Mouse (Mus musculus): ENCODE measurements at regions not wholly inside any gene's neighbourhood (a gene's known extent, or its start where the extent isn't known, plus 50 kb on each side); places are given as distances from the start of the nearest gene placed in this dataset.

DNA sequence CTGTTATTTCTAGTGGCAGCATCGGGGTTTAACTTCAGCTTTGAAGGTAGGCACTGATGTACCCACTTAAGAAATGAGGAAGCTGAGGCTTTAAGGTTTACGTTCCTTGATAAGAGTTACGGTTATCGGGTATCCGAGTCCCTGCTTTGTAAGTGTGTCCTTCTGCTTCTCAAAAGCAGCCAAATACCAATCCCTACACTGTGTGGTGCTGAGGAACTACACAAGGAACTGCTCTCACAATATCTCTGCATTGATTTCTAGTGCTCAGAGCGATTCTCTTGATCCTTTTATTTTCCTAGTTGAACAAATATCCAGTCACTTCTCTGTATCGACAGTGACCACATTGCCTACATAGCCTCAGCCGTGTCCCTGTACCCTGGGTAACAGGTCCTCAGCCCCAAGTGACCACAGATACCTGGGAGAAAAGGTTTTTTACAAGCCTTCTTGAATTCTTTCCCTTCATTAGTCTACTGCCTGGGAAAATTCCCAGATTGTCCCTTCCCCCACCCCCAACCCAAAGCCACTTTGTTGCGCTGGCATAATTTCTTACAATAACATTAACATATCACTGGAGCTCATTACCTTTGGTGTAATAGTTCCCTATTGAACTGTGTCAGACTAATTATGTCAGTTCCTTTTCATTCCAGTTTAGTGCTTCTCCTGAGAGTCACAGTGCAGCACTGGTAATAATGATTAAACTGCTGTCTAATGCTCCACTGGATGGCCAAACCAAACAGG is 184.0 kb upstream of the Nlrp1b start:
- Histone ChIP-seq H3K27ac (ENCODE audit: control insufficient read depth, low read depth, low read length) (no peak overlapping the region), H3K36me3 (ENCODE audit: control insufficient read depth in 1 of 2, insufficient read depth in 2 of 2, low read length in 2 of 2) (no peaks in the 10 kb centered on the region), H3K4me3 (ENCODE audit: control insufficient read depth in 1 of 2, insufficient read depth in 1 of 2, low read depth in 2 of 2, low read length in 2 of 2) (no peak overlapping the region), H3K79me2 (ENCODE audit: control insufficient read depth, insufficient read depth, low read length, poor library complexity) (no peaks in the 10 kb centered on the region), H3K4me1 (ENCODE audit: control insufficient read depth in 1 of 2, insufficient read depth in 2 of 2, low read length in 2 of 2) (no peaks in the 10 kb centered on the region), H3K9me3 (replicated peaks; ENCODE audit: insufficient read depth, low read length) (no peaks in the 10 kb centered on the region), H3K9ac (ENCODE audit: control insufficient read depth, low read depth, low read length, poor library complexity, severe bottlenecking) (no peak overlapping the region), H3K27me3 (ENCODE audit: control insufficient read depth in 1 of 2, insufficient read depth in 2 of 2, low read length in 2 of 2) (no peaks in the 10 kb centered on the region)
- TF ChIP-seq MXI1 (IDR thresholded peaks at IDR 0.05; ENCODE audit: low read depth, low read length): no peak
- no peak for TF ChIP-seq CHD2 (IDR thresholded peaks at IDR 0.05; ENCODE audit: low read length)
- TF ChIP-seq ELF1 (IDR thresholded peaks at IDR 0.05; ENCODE audit: low read depth, low read length): no peak
- TF ChIP-seq POLR2A (IDR thresholded peaks at IDR 0.05; ENCODE audit: control insufficient read depth in 1 of 2, insufficient read depth in 1 of 2, low read depth in 1 of 2, low read length in 2 of 2, poor library complexity in 1 of 2): no peak
- no peak for TF ChIP-seq JUND (IDR thresholded peaks at IDR 0.05; ENCODE audit: low read depth, low read length)
- TF ChIP-seq USF1 (IDR thresholded peaks at IDR 0.05; ENCODE audit: low read depth, low read length): no peak
- no peak for TF ChIP-seq UBTF (IDR thresholded peaks at IDR 0.05; ENCODE audit: borderline replicate concordance, insufficient read depth, low read depth, low read length)
- TF ChIP-seq NRF1 (IDR thresholded peaks at IDR 0.05; ENCODE audit: insufficient read depth, low read depth, low read length, poor library complexity, severe bottlenecking): no peak
- DNase-seq (ENCODE audit: low read depth, low spot score): no peak

DNA sequence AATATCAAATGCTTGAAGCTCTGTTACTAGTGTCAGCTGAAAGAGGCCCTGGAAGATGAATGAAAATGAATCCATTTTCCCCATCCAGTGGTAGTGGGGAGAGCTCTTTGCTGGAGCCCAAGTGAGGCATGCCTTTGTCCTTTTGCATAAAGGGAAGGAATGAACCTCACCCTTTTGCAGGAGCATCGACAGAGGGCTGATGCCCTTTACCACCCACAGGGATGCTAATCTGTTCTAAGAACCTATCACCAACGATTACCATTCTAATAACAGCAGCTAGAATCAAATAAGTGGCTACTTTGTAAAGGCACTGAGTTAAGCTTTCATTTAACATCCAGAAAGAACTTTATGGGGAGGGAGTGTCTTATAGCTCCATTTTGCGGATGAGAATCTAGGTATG is 184.9 kb upstream of the Nlrp1b start:
- no peak for DNase-seq (ENCODE audit: low read depth, low spot score)
- Histone ChIP-seq H3K4me3 (ENCODE audit: control insufficient read depth in 1 of 2, insufficient read depth in 1 of 2, low read depth in 2 of 2, low read length in 2 of 2) (no peak overlapping the region), H3K27me3 (ENCODE audit: control insufficient read depth in 1 of 2, insufficient read depth in 2 of 2, low read length in 2 of 2) (no peaks in the 10 kb centered on the region), H3K27ac (ENCODE audit: control insufficient read depth, low read depth, low read length) (no peak overlapping the region), H3K9me3 (replicated peaks; ENCODE audit: insufficient read depth, low read length) (no peaks in the 10 kb centered on the region), H3K4me1 (ENCODE audit: control insufficient read depth in 1 of 2, insufficient read depth in 2 of 2, low read length in 2 of 2) (no peaks in the 10 kb centered on the region), H3K79me2 (ENCODE audit: control insufficient read depth, insufficient read depth, low read length, poor library complexity) (no peaks in the 10 kb centered on the region), H3K36me3 (ENCODE audit: control insufficient read depth in 1 of 2, insufficient read depth in 2 of 2, low read length in 2 of 2) (no peaks in the 10 kb centered on the region), H3K9ac (ENCODE audit: control insufficient read depth, low read depth, low read length, poor library complexity, severe bottlenecking) (no peak overlapping the region)
- no peak for TF ChIP-seq USF2 (IDR thresholded peaks at IDR 0.05; ENCODE audit: borderline replicate concordance in 1 of 2, insufficient read depth in 1 of 2, low read depth in 1 of 2, low read length in 2 of 2)
- TF ChIP-seq HCFC1 (IDR thresholded peaks at IDR 0.05; ENCODE audit: low read depth, low read length): no peak
- no peak for TF ChIP-seq MXI1 (IDR thresholded peaks at IDR 0.05; ENCODE audit: low read depth, low read length)
- no peak for TF ChIP-seq SIN3A (IDR thresholded peaks at IDR 0.05; ENCODE audit: low read length)
- no peak for TF ChIP-seq GABPA (IDR thresholded peaks at IDR 0.05; ENCODE audit: low read depth, low read length)

DNA sequence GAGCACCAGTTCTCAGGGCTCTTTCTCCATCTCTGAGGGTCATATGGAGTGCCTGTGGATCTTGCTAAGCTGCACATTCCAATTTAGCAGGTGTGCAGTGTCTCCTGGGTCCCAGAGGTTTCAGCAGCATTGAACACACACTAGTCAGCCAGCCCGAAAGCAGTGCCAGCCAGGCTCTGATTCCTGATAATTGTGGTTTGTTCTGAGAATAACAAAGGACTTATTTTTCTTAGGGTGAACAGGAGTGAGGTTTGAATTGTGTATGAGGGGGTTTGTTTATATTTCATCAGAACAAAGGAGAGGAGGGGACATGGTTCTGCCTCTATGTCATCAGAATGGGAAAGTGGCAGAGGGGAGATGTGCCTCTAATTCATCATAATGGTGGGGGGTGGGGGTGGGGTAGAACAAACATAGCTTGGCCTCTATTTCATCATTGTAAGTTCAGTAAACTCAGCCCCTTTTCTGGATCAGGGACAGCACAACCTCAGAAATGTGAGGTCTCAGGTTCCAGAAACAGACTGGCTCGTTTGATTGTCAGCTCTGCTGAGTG is 191.8 kb upstream of the Nlrp1b start:
- H3K27me3 ChIP-seq (ENCODE audit: control insufficient read depth in 1 of 2, insufficient read depth in 2 of 2, low read length in 2 of 2): no peaks in the 10 kb centered on the region

More for the DNA sequence above, 191.8 kb upstream of the Nlrp1b start:
- no peaks in the 10 kb centered on the region for H3K9me3 ChIP-seq (replicated peaks; ENCODE audit: insufficient read depth, low read length)
- no peak for DNase-seq (ENCODE audit: low read depth, low spot score)
- H3K9ac ChIP-seq (ENCODE audit: control insufficient read depth, low read depth, low read length, poor library complexity, severe bottlenecking): no peak overlapping the region
- no peaks in the 10 kb centered on the region for H3K79me2 ChIP-seq (ENCODE audit: control insufficient read depth, insufficient read depth, low read length, poor library complexity)
- no peak overlapping the region for H3K4me3 ChIP-seq (ENCODE audit: control insufficient read depth in 1 of 2, insufficient read depth in 1 of 2, low read depth in 2 of 2, low read length in 2 of 2)
- TF ChIP-seq ZC3H11A (IDR thresholded peaks at IDR 0.05; ENCODE audit: low read depth, low read length) (no peak), USF2 (IDR thresholded peaks at IDR 0.05; ENCODE audit: borderline replicate concordance in 1 of 2, insufficient read depth in 1 of 2, low read depth in 1 of 2, low read length in 2 of 2) (no peak), NRF1 (IDR thresholded peaks at IDR 0.05; ENCODE audit: insufficient read depth, low read depth, low read length, poor library complexity, severe bottlenecking) (no peak), E2F4 (IDR thresholded peaks at IDR 0.05; ENCODE audit: borderline replicate concordance, low read depth, low read length) (no peak), HCFC1 (IDR thresholded peaks at IDR 0.05; ENCODE audit: low read depth, low read length) (no peak), POLR2AphosphoS2 (IDR thresholded peaks at IDR 0.05; ENCODE audit: low read length) (no peak), USF1 (IDR thresholded peaks at IDR 0.05; ENCODE audit: low read depth, low read length) (no peak), UBTF (IDR thresholded peaks at IDR 0.05; ENCODE audit: borderline replicate concordance, insufficient read depth, low read depth, low read length) (no peak), ELF1 (IDR thresholded peaks at IDR 0.05; ENCODE audit: low read depth, low read length) (no peak), ZKSCAN1 (IDR thresholded peaks at IDR 0.05; ENCODE audit: low read depth, low read length) (no peak), ZMIZ1 (IDR thresholded peaks at IDR 0.05; ENCODE audit: low read depth, low read length) (no peak), MYC (IDR thresholded peaks at IDR 0.05; ENCODE audit: low read depth, low read length) (no peak), MEF2A (IDR thresholded peaks at IDR 0.05; ENCODE audit: extremely low read depth, insufficient replicate concordance, low read depth, low read length, poor library complexity, severe bottlenecking) (no peak), CTCF (IDR thresholded peaks at IDR 0.05 in 2 of 3, conservative IDR thresholded peaks at IDR 0.05 in 1 of 3; ENCODE audit: control insufficient read depth in 1 of 3, insufficient read depth in 1 of 3, low read depth in 2 of 3, low read length in 3 of 3, poor library complexity in 1 of 3, severe bottlenecking in 1 of 3) (no peak), MAX (IDR thresholded peaks at IDR 0.05; ENCODE audit: low read length) (no peak), CHD2 (IDR thresholded peaks at IDR 0.05; ENCODE audit: low read length) (no peak), MAZ (IDR thresholded peaks at IDR 0.05; ENCODE audit: low read depth, low read length) (no peak)
- no peaks in the 10 kb centered on the region for H3K36me3 ChIP-seq (ENCODE audit: control insufficient read depth in 1 of 2, insufficient read depth in 2 of 2, low read length in 2 of 2)
- H3K4me1 ChIP-seq (ENCODE audit: control insufficient read depth in 1 of 2, insufficient read depth in 2 of 2, low read length in 2 of 2): no peaks in the 10 kb centered on the region
- no peak overlapping the region for H3K27ac ChIP-seq (ENCODE audit: control insufficient read depth, low read depth, low read length)
